Mouse (Mus musculus): Measurements from ENCODE around the gene Hoxa2.

Hoxa2 gene

GRCm38 (mm10) chr6:52190906-52191810 is 26.5 kb upstream of the Hoxa2 start, which contains the start of gene Hoxa4:
Gene Hoxa4, minus strand, starts transcription at chr6:52191753.
- TF ChIP-seq GATA4 (IDR thresholded peaks at IDR 0.05; ENCODE audit: insufficient replicate concordance, low read length), result no peak

DNA sequence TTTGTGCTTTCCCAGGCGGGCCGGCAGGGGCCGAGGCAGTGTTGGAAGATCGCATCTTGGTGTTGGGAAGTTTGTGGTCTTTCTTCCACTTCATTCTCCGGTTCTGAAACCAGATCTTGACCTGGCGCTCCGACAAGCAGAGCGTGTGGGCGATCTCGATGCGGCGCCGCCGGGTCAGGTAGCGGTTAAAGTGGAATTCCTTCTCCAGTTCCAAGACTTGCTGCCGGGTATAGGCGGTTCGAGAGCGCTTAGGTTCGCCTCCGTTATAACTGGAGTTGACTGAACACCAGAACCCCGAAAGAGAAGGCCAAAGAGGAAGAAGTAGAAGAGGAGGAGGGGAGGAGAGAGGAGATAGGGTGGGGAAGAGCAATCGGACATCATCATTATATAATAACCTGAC is 25.8 kb upstream of the Hoxa2 start:
- no peak for TF ChIP-seq GATA4 (IDR thresholded peaks at IDR 0.05; ENCODE audit: insufficient replicate concordance, low read length)

- no peak for TF ChIP-seq GATA4 (IDR thresholded peaks at IDR 0.05; ENCODE audit: insufficient replicate concordance, low read length)
These were observed 25.3 kb upstream of the Hoxa2 start for GRCm38 (mm10) chr6:52189909-52190308.

DNA sequence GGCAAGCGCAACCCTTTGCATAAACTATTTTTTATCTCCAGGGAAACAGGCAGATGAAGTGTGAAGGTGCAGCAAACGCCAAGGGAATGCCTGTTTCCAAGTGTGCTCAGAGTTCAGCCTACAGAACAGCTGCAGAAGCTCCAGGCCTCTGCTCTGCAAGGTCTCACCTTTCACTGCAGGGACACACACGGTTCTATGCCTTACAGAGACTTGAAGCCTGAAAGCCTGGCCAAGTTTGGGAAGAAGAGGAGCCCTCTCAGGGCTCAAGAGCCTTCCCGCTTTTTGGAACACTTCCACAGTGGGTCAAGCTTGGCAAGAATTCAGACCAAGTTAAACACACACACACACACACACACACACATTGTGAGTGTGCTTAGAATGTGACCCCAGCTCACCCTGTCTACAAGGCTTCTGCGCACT is 24.6 kb upstream of the Hoxa2 start:
- no peak for TF ChIP-seq GATA4 (IDR thresholded peaks at IDR 0.05; ENCODE audit: insufficient replicate concordance, low read length)

DNA sequence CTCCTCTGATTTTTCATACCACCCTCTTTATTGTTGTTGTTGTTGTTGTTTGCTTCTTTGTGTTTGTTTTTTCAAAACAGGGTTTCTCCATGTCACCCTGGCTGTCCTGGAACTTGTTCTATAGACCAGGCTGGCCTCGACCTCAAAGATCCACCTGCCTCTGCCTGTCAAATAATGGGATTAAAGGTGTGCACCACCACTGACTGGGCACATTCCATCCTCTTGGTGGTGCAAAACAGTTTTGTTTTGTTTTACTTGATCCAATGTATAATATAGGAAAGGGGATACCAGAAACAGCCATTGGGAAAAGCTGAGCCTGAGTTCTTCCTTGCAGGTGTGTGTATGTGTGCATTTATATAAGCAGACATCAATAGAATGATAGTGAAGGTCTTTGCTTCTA is 21.9 kb upstream of the Hoxa2 start:
- no peak for TF ChIP-seq GATA4 (IDR thresholded peaks at IDR 0.05; ENCODE audit: insufficient replicate concordance, low read length)

GRCm38 (mm10) chr6:52185834-52186233 is 21.2 kb upstream of the Hoxa2 start:
- no peak for TF ChIP-seq GATA4 (IDR thresholded peaks at IDR 0.05; ENCODE audit: insufficient replicate concordance, low read length)

DNA sequence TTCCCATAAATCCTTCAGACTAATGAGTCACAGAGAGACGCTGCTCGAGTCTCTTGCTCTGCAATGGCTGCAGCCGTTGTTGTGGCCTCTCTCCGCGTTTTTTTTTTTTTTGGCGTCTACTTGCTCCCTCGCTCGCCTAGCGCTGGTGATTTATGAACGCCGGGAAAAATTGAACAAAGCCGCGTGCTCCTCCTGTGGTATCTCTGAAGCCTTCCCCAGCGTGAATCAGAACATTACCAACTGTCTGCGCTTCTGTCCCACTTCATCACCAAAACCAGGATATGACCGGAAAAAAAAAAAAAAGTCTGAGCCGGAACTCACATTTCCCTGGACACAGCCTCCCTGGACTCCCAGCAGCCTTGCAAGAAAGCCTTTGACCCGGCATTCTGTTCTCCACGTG is 20.6 kb upstream of the Hoxa2 start:
- no peak for TF ChIP-seq GATA4 (IDR thresholded peaks at IDR 0.05; ENCODE audit: insufficient replicate concordance, low read length)

- no peak for TF ChIP-seq GATA4 (IDR thresholded peaks at IDR 0.05; ENCODE audit: insufficient replicate concordance, low read length)
These were observed 20.0 kb upstream of the Hoxa2 start for GRCm38 (mm10) chr6:52184668-52185067.

DNA sequence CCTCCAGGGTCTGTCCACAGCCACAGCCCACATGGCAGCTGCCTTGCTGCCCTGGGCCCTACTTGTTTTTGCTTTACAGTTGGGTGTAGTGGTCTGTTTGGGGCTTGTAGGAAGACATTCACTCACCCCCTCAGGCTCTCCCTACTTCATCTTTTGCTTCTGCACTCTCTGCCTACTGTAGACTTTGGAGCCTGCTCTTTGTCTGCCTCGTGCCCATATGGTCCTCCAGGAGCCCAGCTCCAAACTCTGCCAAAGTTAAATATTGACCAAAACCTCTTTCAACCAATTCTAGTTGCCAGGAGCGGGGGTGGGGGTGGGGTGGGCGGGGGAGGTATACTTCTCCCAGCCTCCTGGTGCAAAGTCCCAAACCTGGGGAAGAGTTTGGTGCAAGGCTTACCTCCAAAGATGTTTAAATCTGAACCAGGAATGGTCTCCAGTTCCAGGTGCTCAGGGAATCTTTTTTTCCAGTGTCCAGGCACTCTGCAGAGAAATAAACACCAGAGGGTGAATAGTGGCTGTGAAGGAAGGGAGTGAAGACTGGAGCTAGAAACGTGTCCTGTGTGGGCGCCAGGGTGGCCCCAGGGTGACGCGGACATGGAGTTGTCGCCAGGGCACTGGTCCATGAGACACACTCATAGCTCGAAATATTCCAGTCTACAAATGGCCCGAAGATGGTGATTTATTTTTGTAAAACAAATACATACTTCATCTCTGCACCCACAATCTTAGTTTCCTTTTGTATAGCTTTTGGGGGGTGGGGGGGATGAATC is 18.9 kb upstream of the Hoxa2 start:
- no peak for TF ChIP-seq GATA4 (IDR thresholded peaks at IDR 0.05; ENCODE audit: insufficient replicate concordance, low read length)

GRCm38 (mm10) chr6:52182793-52183192 is 18.2 kb upstream of the Hoxa2 start:
- no peak for TF ChIP-seq GATA4 (IDR thresholded peaks at IDR 0.05; ENCODE audit: insufficient replicate concordance, low read length)

DNA sequence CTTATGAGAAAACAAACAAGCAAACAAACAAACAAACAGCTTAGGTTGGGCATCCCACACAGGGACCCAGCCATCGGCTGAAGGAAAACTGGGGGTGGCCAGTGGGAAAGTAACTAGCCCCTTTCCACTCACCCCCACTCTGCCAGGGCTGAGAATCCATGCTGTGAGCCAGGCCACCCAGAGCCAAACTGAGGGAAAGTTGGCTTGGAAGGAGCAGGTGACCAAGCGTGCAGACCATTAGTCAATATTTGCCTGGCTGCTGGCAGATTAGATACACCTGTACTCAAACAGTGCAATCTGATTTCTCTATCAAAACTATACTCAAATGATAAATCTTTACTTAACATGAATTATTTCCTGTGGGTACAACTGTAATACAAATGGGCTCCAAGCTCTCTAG is 17.4 kb upstream of the Hoxa2 start:
- TF ChIP-seq GATA4 (IDR thresholded peaks at IDR 0.05; ENCODE audit: insufficient replicate concordance, low read length), result no peak

- no peak for TF ChIP-seq GATA4 (IDR thresholded peaks at IDR 0.05; ENCODE audit: insufficient replicate concordance, low read length)
These were observed 16.1 kb upstream of the Hoxa2 start for GRCm38 (mm10) chr6:52180726-52181125.

DNA sequence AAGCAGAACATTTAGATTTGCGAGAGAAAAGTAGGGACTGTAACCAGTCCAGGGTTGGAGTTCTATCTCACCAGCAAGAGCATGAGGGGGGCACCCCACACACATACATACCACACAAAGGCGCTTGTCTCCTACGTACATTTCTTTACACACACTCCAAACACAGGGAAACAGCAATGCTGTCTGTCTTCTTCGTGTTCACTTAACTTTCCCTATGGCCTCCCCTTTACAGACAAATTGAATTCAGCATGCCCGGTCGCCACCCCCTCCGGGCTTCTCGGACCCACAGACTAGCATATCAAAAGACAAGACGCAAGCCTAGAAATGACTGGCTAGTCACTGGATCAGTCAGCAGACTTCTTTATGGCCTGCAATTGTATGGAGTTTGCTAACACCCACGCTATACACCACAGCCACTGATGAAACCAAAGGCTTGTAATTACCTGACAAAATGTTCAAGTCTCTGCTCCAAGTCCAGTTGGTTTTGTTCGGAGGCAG is 15.6 kb upstream of the Hoxa2 start:
- no peak for TF ChIP-seq GATA4 (IDR thresholded peaks at IDR 0.05; ENCODE audit: insufficient replicate concordance, low read length)

- no peak for TF ChIP-seq GATA4 (IDR thresholded peaks at IDR 0.05; ENCODE audit: insufficient replicate concordance, low read length)
These were observed 15.1 kb upstream of the Hoxa2 start for GRCm38 (mm10) chr6:52179690-52180089.

- no peak for TF ChIP-seq GATA4 (IDR thresholded peaks at IDR 0.05; ENCODE audit: insufficient replicate concordance, low read length)
These were observed 14.5 kb upstream of the Hoxa2 start for GRCm38 (mm10) chr6:52178918-52179665.

Data from liver, adult (tissue).